Mouse (Mus musculus): Measurements from ENCODE around the gene Cbx5. TPM values are rescaled to one million over a fixed set of nuclear protein-coding genes. Genes with fewer than 3 reads are reported as not detected.

Gene Cbx5
- polyA plus RNA-seq (2014; fragmentation: Illumina TruSeq; extraction: RNeasy Lipid Tissue Mini Kit (QIAGEN cat#74804); ENCODE audit: low replicate concordance): 48.7 TPM

GRCm38 (mm10) chr15:103239685-103240159, at the start of gene Cbx5:
Cbx5 (minus strand) TSS chr15:103239816.

GRCm38 (mm10) chr15:103272419-103273279, 33.0 kb upstream of the Cbx5 start, which contains the start of gene Copz1:
Copz1 (plus strand) TSS chr15:103272714.

GRCm38 (mm10) chr15:103257790-103258728, 18.4 kb upstream of the Cbx5 start, which contains the start of gene Nfe2:
Nfe2 (minus strand) TSS chr15:103258403.

GRCm38 (mm10) chr15:103240160-103241028, 778 bp upstream of the Cbx5 start, which contains the start of gene Hnrnpa1:
Hnrnpa1 (plus strand) TSS chr15:103240432.

GRCm38 (mm10) chr15:103167042-103167615, 72.5 kb downstream of the Cbx5 start, which contains the start of gene Smug1:
Smug1 (minus strand) TSS chr15:103167092.

Other genes starting within 250 kb of the Cbx5 start
- not detected for gene Hoxc8, start 249.2 kb downstream of the Cbx5 start, polyA plus RNA-seq (2014; fragmentation: Illumina TruSeq; extraction: RNeasy Lipid Tissue Mini Kit (QIAGEN cat#74804); ENCODE audit: low replicate concordance)
- gene Hoxc6, start 241.6 kb downstream of the Cbx5 start, polyA plus RNA-seq (2014; fragmentation: Illumina TruSeq; extraction: RNeasy Lipid Tissue Mini Kit (QIAGEN cat#74804); ENCODE audit: low replicate concordance): 0.89 TPM
- 4.9 TPM for gene Hoxc4, start 220.9 kb downstream of the Cbx5 start, polyA plus RNA-seq (2014; fragmentation: Illumina TruSeq; extraction: RNeasy Lipid Tissue Mini Kit (QIAGEN cat#74804); ENCODE audit: low replicate concordance)
- 10.2 TPM for gene Smug1, start 72.7 kb downstream of the Cbx5 start, polyA plus RNA-seq (2014; fragmentation: Illumina TruSeq; extraction: RNeasy Lipid Tissue Mini Kit (QIAGEN cat#74804); ENCODE audit: low replicate concordance)
- gene Hnrnpa1, start 616 bp upstream of the Cbx5 start, polyA plus RNA-seq (2014; fragmentation: Illumina TruSeq; extraction: RNeasy Lipid Tissue Mini Kit (QIAGEN cat#74804); ENCODE audit: low replicate concordance): 367 TPM
- not detected for gene Nfe2, start 18.6 kb upstream of the Cbx5 start, polyA plus RNA-seq (2014; fragmentation: Illumina TruSeq; extraction: RNeasy Lipid Tissue Mini Kit (QIAGEN cat#74804); ENCODE audit: low replicate concordance)
- gene Copz1, start 32.9 kb upstream of the Cbx5 start, polyA plus RNA-seq (2014; fragmentation: Illumina TruSeq; extraction: RNeasy Lipid Tissue Mini Kit (QIAGEN cat#74804); ENCODE audit: low replicate concordance): 129 TPM
- not detected for gene Gpr84, start 70.8 kb upstream of the Cbx5 start, polyA plus RNA-seq (2014; fragmentation: Illumina TruSeq; extraction: RNeasy Lipid Tissue Mini Kit (QIAGEN cat#74804); ENCODE audit: low replicate concordance)
- gene Zfp385a, start 100.3 kb upstream of the Cbx5 start, polyA plus RNA-seq (2014; fragmentation: Illumina TruSeq; extraction: RNeasy Lipid Tissue Mini Kit (QIAGEN cat#74804); ENCODE audit: low replicate concordance): not detected
- gene Itga5, start 126.9 kb upstream of the Cbx5 start, polyA plus RNA-seq (2014; fragmentation: Illumina TruSeq; extraction: RNeasy Lipid Tissue Mini Kit (QIAGEN cat#74804); ENCODE audit: low replicate concordance): not detected
- gene Gtsf1, start 190.7 kb upstream of the Cbx5 start, polyA plus RNA-seq (2014; fragmentation: Illumina TruSeq; extraction: RNeasy Lipid Tissue Mini Kit (QIAGEN cat#74804); ENCODE audit: low replicate concordance): not detected
- gene Gtsf2, start 208.7 kb upstream of the Cbx5 start, polyA plus RNA-seq (2014; fragmentation: Illumina TruSeq; extraction: RNeasy Lipid Tissue Mini Kit (QIAGEN cat#74804); ENCODE audit: low replicate concordance): not detected
- gene Nckap1l, start 214.0 kb upstream of the Cbx5 start, polyA plus RNA-seq (2014; fragmentation: Illumina TruSeq; extraction: RNeasy Lipid Tissue Mini Kit (QIAGEN cat#74804); ENCODE audit: low replicate concordance): 7.4 TPM